Mouse (Mus musculus) 416B (cell line): ENCODE measurements at regions not wholly inside any gene's neighbourhood (a gene's known extent, or its start where the extent isn't known, plus 50 kb on each side); places are given as distances from the start of the nearest gene placed in this dataset.

Experiments used
- DNase-seq: peaks from one replicate; pipeline ENCODE4 v3.0.0; 2011; ENCODE audit warnings: low read depth

DNA sequence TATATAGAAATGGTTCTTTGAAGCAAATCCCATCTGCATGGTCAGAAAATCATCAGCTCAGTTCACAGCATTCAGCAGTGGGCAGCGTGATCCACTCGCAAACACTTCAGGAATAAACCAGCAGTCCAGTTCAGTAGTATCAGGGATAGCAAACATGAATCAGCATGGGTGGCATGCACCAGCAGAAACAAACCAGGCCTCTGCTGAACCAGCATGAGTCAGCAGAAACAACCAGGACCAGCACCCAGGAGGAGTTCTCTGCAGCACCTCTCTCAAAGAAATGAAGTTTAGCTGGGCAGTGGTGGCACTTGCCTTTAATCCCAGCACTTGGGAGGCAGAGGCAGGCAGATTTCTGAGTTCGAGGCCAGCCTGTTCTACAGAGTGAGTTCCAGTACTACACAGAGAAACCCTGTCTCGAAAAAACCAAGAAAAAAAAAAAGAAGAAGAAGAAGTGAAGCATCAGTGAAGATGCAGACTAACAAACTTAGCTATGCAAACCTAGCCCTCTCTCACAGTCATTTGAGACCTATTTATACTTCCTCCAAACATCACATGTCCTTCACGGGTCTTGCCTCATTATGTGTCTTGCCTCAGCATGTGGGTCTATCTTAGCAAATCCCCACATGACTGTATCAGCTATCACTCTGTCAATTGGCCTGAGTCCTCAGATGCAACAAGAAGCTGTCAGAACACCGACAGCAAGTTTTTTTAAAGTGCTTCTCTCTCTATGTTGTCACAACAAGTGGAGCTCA, 80.2 kb downstream of the Fthl17a start:
- DNase-seq, result peak; percentile 0

DNA sequence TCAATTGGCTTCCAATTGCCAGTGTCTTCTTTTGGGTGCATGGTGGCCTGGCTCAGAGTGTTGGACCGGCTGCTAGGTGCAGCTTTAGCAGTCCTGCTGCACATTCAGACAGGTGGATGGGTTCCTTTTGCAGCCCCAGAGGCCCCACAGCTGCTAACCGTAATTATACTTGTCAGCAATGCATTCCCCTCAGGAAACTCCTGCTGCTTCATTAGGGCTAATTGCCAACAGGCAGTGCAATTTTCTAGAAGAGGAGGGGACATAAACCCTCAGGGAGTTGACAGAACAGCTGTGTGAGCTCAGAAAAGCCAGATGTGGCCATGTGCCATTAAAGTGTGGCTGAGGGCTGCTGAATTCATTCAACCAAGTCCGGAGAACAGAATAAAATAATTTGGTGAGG, 94.0 kb downstream of the Fthl17a start:
- no peak for DNase-seq

DNA sequence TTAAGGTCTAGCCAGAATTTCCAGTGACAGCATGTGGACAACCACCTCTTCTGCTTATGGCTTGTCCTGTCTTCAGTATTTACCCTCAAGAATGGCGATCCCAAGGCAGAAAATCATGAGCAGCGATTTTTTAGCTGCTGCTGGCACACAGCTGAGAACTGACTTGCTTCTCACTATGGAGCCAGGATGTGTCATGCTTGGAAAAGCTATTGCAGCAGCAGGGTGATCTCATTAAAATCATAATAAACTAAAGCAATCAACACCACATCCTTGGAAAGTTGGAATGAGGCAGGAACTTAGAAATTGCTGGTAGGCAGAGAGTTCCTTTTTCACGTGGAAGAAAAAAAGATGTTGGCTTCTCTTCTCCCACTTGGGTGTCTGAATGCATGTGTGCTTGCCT, 125.8 kb downstream of the Fthl17a start:
- DNase-seq, result no peak

DNA sequence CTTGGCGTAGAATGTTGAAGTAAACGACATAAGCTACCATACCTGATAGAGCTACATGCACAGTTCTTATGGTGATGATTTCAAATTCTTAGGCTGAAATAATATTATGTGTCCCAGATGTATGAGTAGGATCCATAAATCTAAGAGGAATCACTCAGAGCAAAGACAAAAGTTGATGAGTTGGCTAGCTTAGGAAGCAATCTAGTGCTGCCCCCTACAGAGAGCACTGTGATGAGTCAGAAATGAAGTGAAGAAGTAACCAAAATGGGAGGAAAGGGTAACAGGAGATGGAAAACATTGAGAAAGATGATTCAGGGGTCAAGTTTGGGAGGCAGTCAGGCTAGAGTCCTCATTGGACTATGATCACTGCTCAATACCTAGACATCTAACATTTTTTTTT, 135.0 kb downstream of the Fthl17a start:
- DNase-seq, result no peak
